Mouse (Mus musculus): ENCODE results near the gene Gm16485.

The Gm16485 gene

DNA sequence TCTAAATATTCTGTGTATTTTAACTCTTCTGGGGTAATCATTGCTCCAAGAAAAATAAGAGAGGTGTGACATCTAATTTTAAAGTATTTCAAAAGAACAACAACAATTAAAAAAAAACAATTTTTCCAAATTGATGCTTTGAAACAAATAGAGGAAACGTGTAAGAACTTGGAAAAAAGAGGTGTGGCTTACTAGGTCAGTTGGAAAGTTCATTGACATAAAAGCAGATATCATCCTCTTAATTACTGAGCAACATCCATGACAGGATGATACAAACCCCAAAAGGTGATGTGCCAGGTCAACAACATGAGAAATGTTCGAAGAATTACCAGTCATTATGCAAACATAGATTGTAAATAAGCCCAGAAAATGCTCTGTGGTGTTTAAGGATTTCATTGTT is at the start of gene Gm16485:
Gene Gm16485 (plus strand): TSS at position 301 of the 400 bp plus-strand sequence.
- no peak for DNase-seq (ENCODE audit: low spot score in 2 of 2)

DNA sequence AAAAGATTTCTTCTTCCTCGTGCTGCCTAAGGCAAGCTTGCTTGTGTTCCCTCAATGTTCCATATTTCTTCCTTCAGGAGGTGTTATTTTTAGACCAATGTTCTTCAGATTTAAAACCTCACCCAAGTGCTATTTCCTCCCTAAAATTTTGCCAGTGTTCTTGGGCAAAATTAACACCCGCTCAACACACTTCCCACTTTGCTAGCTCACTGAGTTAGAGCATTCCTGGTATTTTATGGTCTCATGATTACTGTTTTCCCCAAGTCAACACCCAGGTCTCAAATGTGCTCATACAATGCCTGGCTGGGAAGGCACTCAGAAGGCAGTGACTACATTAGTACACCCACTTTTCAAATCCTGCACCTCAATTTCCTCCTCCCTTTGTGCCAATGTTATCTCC is 44.0 kb upstream of the Gm16485 start:
- no peak for DNase-seq (ENCODE audit: low spot score in 2 of 2)

DNA sequence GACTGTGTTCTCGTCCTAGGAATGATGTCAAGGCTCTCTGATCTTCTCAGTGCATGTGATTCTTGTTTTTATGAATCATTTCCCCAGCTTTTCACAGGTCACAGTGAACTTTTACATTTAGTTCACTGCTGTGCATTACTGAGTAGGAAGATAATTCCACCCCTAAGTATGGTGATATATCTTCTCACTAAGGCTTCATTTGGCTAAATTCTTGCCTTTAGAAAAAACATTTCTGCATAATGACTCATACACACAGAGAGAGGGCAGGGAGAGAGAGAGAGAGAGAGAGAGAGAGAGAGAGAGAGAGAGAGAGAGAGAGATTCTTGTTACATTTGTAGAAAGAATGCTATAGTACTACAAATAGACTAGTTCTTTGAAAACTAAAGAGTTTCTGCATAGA is 33.8 kb upstream of the Gm16485 start:
- DNase-seq (ENCODE audit: low spot score in 2 of 2) = no peak

DNA sequence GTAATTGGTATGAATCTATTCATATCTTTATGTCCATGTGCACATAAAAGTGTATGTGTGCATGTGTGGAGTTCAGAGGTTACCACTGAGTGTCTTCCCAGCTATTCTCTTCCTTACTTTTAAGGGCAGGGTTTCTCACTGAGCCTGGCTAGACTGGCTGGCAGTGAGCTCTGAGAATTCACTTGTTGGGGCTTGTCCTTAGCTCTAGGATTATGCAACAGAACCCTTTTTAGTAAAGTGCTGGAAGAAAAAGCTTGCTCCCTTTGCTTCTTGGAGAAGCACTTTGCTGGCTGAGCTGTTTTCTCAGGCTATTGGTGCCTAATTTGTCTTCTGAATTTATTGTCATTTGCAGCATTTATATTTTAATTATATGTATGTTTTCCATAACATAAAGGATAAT is 18.3 kb upstream of the Gm16485 start:
- no peak for DNase-seq (ENCODE audit: low spot score in 2 of 2)

DNA sequence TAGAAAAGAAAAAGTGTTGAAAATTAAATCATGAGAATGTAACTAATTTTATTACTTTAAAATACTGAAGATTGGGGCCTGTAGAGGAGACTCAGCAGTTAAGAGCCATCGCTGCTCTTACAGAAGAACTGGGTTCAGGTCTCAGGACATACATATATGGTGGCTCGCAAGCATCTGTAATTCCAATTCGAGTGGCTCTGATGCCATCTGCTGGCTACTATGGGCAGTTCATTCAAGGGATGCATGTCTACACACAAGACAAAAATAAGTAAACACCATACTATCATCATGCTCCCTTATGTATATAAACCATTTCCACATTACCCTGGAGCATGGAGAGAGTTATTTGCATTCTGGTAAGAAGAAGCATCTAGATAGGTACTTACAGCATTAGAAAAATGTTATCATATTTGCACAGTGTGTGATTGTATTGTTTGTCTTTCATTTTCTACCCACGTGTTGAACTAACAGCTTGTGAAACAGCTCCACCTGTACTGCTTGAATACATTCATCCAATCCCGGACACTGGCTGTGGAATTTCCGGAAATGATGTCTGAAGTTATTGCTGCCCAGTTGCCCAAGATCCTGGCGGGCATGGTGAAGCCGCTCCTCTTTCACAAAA is 7.0 kb upstream of the Gm16485 start:
- DNase-seq (ENCODE audit: low spot score in 2 of 2) = peak in 1 of 2 experiments; percentile 1

DNA sequence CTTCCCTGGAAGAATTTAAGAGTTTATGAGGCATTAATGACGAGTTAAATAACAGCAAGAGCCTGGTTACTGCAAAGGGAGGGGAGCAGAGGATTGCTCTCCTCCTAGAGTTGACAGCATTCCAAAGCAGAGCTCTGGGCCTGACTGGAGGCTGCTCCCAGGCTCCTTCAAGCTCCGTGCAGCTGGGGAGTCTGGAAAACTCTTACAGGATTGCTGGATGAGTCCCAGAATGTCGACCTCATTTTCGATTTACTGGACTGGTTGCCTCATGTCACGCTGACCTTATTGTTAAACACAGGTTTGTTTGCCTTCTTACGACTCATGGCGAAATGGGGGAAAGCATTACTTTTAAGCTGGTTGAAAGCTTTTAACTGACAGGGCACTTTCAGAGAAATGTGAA is 1.4 kb upstream of the Gm16485 start:
- DNase-seq (ENCODE audit: low spot score in 2 of 2) = no peak

DNA sequence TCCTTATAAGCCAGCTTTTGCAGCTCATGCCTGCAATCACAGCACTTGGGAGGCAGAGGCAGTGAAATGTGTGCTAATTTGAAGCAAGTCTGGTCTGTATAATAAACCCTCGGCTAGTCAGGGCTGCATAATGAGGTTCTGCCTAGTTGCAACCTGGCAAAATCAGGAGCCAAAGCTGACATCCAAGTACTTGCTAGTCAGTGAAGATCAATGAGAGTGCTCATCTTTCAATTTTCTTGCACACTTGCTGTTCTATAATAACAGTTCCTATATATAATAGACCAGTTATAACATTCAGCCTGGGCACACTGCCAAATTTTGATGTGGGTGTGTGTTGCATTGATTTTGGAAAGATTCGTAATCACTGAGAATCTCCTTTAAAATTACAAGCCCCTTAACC is 6.2 kb downstream of the Gm16485 start:
- no peak for DNase-seq (ENCODE audit: low spot score in 2 of 2)

DNA sequence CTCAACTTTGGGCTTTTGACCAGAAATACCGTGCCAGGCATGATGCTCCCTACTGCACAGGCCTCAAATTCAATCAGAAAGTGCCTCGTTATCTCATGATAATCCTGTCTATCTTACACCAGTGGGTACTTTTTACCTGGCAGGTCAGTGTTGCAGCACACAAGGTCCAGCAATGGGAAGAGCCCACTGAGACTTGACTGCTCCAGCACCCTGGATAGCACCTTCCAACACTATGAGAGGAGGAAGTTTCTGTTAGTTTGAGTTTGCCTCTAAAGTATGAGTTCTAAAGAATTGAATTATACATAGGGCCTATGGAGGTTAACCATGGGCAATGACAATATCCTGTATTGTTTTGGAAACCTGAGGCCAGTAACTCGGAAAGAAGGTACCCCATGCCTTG is 10.7 kb downstream of the Gm16485 start:
- no peak for DNase-seq (ENCODE audit: low spot score in 2 of 2)

DNA sequence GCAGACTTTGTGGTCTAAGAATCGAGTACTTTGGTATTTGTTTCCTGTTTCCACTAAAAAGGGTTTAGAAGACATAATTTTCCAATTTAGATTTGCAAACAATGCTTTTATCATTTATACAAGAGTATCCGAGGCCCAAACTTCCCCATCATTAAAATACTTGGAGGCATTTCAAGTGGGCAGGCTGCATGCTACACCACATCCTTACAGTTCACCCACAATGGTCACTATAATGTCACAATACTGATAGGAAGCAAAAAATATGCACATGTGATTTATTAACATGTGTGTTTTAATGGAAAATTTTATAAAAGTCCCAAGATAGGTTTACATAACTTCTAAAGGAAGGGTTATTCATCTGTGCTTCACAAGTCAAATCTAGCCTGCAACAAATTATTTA is 24.9 kb downstream of the Gm16485 start:
- no peak for DNase-seq (ENCODE audit: low spot score in 2 of 2)

DNA sequence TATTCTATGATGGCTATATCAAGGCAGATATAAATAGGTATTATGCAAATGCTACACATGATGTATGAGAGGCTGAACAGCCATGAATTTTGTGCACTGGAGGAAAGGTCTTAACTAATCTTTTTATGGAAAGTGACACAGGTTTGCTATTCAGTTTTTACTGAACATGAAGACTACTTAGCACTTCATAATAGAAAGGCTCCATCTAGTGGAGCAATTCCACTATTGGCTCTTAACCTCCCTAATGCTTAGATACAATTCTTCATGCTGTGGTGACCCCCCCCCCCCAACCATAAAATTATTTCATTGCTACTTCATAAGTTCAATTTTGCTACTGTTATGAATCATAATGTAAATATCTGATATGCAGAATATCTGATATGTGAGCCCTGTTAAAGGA is 29.6 kb downstream of the Gm16485 start:
- no peak for DNase-seq (ENCODE audit: low spot score in 2 of 2)

DNA sequence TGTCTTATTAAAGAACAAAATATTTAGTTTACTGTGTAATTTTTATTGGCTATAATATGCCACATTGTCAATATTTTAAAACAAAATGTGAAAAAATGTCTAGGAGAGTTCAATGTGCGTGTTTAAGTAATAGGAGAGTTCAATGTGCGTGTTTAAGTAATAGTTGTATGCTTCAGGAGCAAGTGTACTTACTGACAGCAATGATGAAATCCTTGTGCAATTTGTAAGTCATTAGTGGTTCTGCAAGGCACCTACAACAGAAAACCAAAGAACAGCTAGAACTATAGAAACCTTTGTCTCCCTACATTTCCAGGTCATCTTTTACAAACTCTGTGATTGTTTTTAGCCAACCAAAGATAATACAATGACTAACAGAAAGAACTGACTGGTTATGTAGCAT is 43.5 kb downstream of the Gm16485 start:
- no peak for DNase-seq (ENCODE audit: low spot score in 2 of 2)

Data from spleen, postnatal 14 days (tissue).